Mouse (Mus musculus): ENCODE measurements at regions not wholly inside any gene's neighbourhood (a gene's known extent, or its start where the extent isn't known, plus 50 kb on each side); places are given as distances from the start of the nearest gene placed in this dataset.

DNA sequence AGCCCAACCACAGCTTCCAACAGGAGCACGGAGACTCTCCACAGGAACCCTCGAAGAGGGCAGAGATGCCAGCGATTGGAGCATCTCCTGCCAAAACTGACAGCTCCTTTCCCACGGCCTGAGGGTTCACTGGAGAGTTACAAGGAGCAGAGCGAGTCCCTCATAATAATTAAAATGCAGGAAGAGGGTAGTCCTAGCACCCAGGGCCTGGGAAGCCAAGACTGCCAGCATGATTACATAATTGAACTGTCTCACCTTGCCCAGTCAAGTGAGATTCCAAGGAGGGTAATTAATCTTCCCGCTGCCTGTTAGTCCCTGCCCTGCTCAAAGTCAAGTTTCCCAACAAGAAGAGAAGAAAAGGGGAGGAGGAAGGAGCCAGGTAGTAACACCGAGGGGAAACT is 319.5 kb upstream of the Noct start:
- TF ChIP-seq CTCF (IDR thresholded peaks at IDR 0.05; ENCODE audit: borderline replicate concordance, extremely low read depth, insufficient read depth, insufficient read length) = no peak
- TF ChIP-seq POLR2A (IDR thresholded peaks at IDR 0.05; ENCODE audit: borderline replicate concordance, extremely low read depth, insufficient read depth, insufficient read length, poor library complexity, severe bottlenecking) = no peak

Data from brain, embryonic 14.5 days (tissue).